Mouse (Mus musculus) megakaryocyte progenitor cell, adult 5-6 weeks (primary cell): ENCODE data around the gene Tnnc1. TPM values are rescaled to one million over a fixed set of nuclear protein-coding genes. Genes with fewer than 3 reads are reported as not detected.

Experiments used
- ATAC-seq: replicated peaks from 2 replicates; pipeline ENCODE4 v1.8.0; 2016; ENCODE audit warnings: mild to moderate bottlenecking, moderate TSS enrichment, inconsistent platforms; ENCODE audit not compliant: poor library complexity
- total RNA-seq, 2 experiments: library from RNA; stranded (forward) in 1 of 2; stranded (reverse) in 1 of 2; fragments of 157-497, 149-512 nt in 1 of 2; fragments of 200-1000 nt in 1 of 2; gene quantifications; 2 replicates each; pipeline versions ENCODE4 v1.2.3 to v1.2.4; 2015 to 2017

Tnnc1 gene
- total RNA-seq, 2 experiments from 2014 or later: 0.87 to 0.94 TPM

DNA sequence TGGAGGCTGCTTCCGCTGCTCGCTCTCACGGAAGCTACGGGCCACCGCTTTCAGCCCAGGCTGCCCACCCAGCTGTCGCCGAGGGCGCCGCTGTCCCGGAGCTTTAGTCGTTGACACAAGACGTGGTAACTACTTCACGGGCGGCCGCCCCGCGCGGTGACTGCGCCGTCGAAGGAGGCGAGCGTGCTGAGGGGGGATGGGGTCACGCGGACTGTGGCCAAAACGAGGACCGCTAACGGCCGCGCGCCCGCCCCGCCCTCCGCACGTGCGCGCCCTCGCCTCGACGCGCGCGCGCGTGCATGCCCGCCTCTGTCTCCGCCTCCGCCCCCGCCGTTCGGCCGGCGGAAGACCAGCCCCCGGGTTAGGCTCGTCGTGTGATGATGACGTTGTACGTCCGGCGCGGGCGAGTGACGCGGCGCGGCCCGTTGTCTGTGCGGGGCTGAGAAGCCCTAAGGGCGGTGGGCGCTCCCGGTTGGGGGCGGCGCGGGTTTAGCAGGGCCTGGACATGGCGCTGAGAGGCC is 43.0 kb downstream of the Tnnc1 start, which contains the start of the genes Phf7 and Bap1:
TSS of gene Phf7 (minus strand) at position 234 of the 521 bp plus-strand sequence.
TSS of gene Bap1 (plus strand) at position 367 of the 521 bp plus-strand sequence.
- peak; percentile 92 for ATAC-seq

DNA sequence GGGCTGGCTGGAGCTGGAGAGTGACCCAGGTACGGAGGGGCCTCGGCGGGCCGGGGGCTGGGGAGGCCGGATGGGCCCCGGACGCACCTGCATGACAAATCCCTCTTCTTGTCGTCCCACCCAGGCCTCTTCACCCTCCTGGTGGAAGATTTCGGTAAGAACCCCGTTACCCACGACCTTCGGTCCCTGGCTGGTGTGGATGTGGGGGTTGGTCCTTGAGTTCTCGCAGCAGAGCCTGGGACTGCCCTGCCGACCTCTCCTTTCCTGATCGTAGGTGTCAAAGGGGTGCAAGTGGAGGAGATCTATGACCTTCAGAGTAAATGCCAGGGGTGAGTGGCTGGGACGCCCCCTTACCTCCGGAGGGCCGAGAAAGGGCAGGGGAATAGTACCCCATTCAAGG is 43.5 kb downstream of the Tnnc1 start:
- no peak for ATAC-seq

DNA sequence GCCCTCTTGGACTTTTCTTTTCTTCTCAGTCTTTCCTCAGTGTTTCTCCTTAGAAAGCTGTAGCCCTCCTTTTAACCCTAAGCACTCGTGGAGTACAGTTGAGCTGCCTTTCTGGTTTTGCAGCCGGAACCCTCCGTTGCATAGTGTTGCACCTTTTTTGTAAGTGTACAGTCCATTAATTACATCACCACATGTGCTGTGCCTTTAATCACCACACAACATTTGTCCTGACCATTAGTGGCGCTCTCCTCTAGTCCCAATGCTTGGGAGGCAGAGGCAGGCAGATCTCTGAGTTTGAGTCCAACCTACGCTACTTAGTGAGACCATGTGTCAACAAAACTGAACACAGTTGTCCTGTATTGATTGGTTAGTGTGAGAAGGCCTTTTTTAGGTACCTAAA is 44.0 kb downstream of the Tnnc1 start:
- ATAC-seq: no peak

DNA sequence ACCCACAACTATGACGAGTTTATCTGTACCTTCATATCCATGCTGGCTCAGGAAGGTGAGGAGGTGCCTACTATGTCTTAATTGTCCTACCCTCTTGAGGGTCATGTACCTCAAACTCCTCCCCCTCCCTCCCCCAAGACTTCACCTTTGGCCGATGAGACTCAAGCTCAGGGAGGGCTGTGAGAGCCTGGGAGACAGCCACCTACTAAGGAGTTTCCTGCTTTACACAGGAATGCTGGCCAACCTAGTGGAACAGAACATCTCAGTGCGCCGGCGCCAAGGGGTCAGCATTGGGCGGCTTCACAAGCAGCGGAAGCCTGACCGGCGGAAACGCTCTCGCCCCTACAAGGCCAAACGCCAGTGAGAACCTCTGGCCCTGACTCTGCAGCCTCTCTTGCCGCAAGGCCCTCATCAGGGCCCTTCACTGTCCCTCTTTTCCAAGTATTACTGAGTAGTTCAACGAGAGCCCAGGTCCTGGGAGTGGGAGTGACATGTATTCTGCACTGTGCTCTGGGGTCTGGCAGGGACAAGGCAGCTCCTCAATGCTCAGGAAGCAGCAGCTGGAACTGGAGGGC is 50.5 kb downstream of the Tnnc1 start:
- ATAC-seq: no peak

DNA sequence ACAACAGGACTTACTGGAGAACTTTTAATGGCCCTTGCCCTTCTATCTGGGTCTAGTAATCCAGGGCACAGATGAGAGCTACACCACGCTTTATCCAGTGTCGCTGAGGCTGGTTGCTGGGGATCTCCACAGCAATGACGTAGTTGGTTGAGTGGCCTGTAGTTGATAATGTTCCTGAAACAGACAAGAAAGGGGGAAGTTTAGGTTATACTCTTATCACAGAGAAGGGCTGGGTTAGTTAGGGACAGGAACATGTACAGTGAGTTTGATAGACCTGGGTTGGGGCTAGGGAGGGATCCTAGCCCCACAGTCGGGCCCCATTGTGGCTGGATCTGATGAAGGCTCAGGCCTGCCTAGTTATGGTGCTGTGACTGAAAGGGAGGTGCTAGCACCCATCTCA is 52.3 kb downstream of the Tnnc1 start:
- ATAC-seq: peak; percentile 89

DNA sequence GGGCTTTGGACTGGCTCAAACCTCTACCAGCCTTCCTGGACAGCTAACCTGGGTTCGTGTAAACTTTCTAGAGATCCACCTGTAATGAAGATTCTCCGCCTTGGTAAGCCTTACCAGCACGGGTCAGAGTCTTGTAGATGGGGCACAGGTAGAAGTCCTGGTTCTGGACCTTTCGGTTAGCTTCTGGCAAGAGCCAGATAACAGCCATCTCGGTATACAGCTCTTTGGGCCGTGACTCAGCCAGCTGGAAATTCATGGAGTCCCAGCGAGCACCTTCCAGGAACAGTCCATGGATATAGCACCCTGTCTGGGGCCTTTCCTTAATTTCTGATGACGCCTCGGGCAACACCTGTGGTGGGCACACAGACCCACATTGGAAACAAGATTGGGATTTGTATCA is 52.8 kb downstream of the Tnnc1 start:
- ATAC-seq: no peak

Other genes starting within 250 kb of the Tnnc1 start
- 54.2 and 64.4 TPM in 2 replicates for gene Glt8d1, start 206.9 kb upstream of the Tnnc1 start, total RNA-seq (2015)
- gene Glt8d1, start 206.9 kb upstream of the Tnnc1 start, total RNA-seq (2017): 29.2 and 37.7 TPM in 2 replicates
- 257 and 280 TPM in 2 replicates for gene Spcs1, start 206.6 kb upstream of the Tnnc1 start, total RNA-seq (2015)
- gene Spcs1, start 206.6 kb upstream of the Tnnc1 start, total RNA-seq (2017): 105 TPM in 2 replicates
- gene Pbrm1, start 189.2 kb upstream of the Tnnc1 start, total RNA-seq (2015): 75.4 and 82.4 TPM in 2 replicates
- 52.3 and 80.5 TPM in 2 replicates for gene Pbrm1, start 189.2 kb upstream of the Tnnc1 start, total RNA-seq (2017)
- gene Gnl3, start 189.2 kb upstream of the Tnnc1 start, total RNA-seq (2015): 365 and 481 TPM in 2 replicates
- gene Gnl3, start 189.2 kb upstream of the Tnnc1 start, total RNA-seq (2017): 301 and 405 TPM in 2 replicates
- gene Smim4, start 79.4 kb upstream of the Tnnc1 start, total RNA-seq (2015): 93.8 and 125 TPM in 2 replicates
- 45.3 and 89.8 TPM in 2 replicates for gene Smim4, start 79.4 kb upstream of the Tnnc1 start, total RNA-seq (2017)
- 90.7 and 110 TPM in 2 replicates for gene Nt5dc2, start 77.3 kb upstream of the Tnnc1 start, total RNA-seq (2015)
- gene Nt5dc2, start 77.3 kb upstream of the Tnnc1 start, total RNA-seq (2017): 136 and 153 TPM in 2 replicates
- 3.2 and 6.7 TPM in 2 replicates for gene Stab1, start 39.7 kb upstream of the Tnnc1 start, total RNA-seq (2015)
- gene Stab1, start 39.7 kb upstream of the Tnnc1 start, total RNA-seq (2017): 0.44 and 0.87 TPM in 2 replicates
- 94.2 and 113 TPM in 2 replicates for gene Nisch, start 8.6 kb downstream of the Tnnc1 start, total RNA-seq (2015)
- gene Nisch, start 8.6 kb downstream of the Tnnc1 start, total RNA-seq (2017): 69.7 and 88.2 TPM in 2 replicates
- 0.02 TPM in 1 of 2 replicates, not detected in the other for gene Sema3g, start 9.5 kb downstream of the Tnnc1 start, total RNA-seq (2015)
- gene Sema3g, start 9.5 kb downstream of the Tnnc1 start, total RNA-seq (2017): 0.04 TPM in 1 of 2 replicates, not detected in the other
- gene Phf7, start 43.0 kb downstream of the Tnnc1 start, total RNA-seq (2015): 14.9 and 16.4 TPM in 2 replicates
- 9.0 and 11.4 TPM in 2 replicates for gene Phf7, start 43.0 kb downstream of the Tnnc1 start, total RNA-seq (2017)
- 24.9 and 27.2 TPM in 2 replicates for gene Bap1, start 43.1 kb downstream of the Tnnc1 start, total RNA-seq (2015)
- gene Bap1, start 43.1 kb downstream of the Tnnc1 start, total RNA-seq (2017): 36.3 and 46.4 TPM in 2 replicates
- 0.12 and 0.27 TPM in 2 replicates for gene Dnah1, start 115.6 kb downstream of the Tnnc1 start, total RNA-seq (2015)
- 0.04 and 0.07 TPM in 2 replicates for gene Dnah1, start 115.6 kb downstream of the Tnnc1 start, total RNA-seq (2017)
- gene Capn7, start 128.3 kb downstream of the Tnnc1 start, total RNA-seq (2015): 56.8 and 59.6 TPM in 2 replicates
- 52.7 and 62.3 TPM in 2 replicates for gene Capn7, start 128.3 kb downstream of the Tnnc1 start, total RNA-seq (2017)
- 4.5 and 6.2 TPM in 2 replicates for gene Sh3bp5, start 227.8 kb downstream of the Tnnc1 start, total RNA-seq (2015)
- 3.6 and 5.2 TPM in 2 replicates for gene Sh3bp5, start 227.8 kb downstream of the Tnnc1 start, total RNA-seq (2017)